Mouse (Mus musculus) spleen, postnatal 4 days (tissue): ENCODE results near the gene Tbc1d22a.

Source experiments
- DNase-seq, 2 experiments: peaks; one replicate each; pipeline ENCODE4 v3.0.0; 2022; ENCODE audit warnings: low spot score in 2 of 2

The Tbc1d22a gene

DNA sequence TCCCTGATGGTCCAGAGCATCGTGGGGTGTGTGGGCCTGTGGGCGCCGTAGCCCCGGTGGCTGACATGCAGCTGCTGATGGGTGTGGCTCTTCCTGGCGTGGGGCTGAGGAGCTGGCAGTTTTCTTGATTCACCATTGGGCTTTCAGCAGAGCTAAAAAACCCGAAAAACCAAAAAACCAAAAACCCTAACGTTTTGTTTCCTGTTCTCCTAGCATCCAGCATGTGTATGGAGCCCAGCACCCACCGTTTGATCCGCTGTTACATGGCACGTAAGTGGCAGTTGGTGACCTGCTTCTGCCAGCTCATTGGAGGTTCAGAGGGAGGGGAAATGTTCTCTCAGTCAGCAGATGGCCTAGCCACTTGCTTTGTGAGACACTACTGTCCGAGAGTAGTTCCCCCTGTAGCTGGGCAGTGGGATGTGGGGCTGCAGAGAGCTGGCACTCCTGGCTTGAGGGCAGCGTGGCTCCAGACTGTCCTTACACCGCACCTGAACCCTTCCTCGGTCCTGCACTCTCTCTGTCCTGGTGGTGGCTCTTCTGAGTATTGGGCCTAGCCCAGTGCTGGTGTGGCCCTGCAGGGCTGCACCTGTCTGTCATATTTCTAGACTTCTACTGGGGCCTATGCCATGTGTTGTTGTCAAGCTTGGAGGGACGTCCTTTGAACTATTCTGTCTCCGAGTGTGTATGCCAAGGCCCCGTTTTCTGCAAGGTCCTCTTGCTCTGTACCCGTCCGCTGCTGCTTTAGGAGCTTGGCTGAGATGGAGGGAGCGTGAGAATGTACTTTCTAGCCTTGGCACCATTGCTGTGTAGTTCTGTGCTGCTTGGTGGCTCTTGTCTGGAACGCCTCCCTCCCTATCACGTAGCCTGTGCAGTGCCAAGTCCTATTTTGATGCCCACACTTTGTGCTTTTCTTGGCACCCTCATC lies 20.5 kb downstream of the Tbc1d22a start:
- DNase-seq, result no peak

DNA sequence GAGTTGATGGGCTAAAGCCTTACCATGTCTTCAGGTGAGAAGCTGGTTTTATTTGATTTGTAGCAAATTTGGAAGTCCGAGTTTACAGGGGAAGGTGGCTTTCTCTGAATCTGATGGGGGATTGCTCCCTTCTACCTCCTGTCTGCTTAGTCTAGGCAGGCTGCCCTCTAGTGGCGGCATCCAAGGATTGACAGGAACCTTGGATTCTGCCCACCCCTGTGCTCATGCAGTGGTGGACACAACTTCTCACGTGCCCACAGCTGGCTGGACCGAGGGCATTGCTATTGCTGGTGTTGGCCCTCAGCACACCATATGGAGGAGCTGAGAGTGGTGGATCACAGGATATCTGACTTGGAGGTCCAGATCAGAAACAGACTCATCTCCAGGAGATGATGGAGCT lies 22.0 kb downstream of the Tbc1d22a start:
- peak; percentile 57 to 82 for DNase-seq

DNA sequence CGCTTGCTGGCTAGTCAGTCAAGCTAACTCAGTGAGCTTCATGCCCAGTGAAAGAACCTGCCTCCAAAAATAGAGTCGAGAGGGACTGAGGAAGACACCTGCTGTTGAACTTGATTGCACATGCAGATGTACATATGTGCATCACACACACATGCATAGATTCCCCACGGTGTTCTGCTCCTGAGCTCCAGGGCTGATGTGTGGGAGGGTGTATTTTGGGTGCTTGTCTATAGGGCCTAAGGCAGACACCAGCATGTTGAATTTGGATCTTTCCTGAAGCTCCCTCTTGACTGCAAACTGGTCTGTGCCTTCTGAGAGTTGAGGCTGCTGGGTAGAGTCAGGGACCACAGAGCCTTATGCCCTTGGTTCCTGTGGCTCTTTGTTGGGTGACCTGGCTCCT lies 23.8 kb downstream of the Tbc1d22a start:
- DNase-seq, result no peak

DNA sequence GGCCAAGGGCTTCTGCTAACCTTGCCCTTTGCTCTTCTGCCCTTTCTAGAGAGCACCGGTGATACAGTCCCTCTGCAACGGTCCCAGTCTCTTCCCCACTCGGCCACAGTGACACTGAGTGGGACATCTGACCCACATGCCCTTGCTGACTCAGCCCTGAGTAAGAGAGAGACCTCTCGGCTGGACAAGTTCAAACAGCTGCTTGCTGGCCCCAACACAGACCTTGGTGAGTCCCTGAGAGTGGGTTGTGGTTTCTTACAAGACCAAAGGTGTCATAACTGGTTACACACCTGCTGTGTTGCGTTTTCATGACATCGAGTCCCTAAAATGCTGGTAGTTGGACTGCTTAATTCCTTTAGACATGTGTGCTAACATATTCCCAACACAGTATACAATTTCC lies 24.8 kb downstream of the Tbc1d22a start:
- no peak for DNase-seq

DNA sequence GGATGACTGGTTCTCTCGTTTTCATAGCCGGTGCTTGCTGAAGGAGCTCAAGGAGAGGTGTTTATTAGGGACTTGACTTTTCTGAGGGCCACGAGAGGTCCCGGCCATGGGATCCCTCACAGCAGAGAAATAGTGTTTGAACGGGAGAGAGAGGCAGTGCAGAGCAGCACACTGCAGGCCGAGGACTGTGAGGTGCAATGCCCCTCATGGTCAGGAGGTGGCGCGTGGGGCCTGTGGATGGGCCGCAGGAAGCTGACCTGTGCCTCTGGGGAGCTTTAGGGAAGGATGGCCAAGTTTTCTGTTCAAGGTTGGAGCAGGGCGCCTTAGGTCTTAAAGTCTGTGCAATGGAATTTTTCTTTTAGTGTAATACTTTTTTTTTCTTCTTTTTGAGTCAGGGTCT lies 25.5 kb downstream of the Tbc1d22a start:
- peak; percentile 56 to 83 for DNase-seq

DNA sequence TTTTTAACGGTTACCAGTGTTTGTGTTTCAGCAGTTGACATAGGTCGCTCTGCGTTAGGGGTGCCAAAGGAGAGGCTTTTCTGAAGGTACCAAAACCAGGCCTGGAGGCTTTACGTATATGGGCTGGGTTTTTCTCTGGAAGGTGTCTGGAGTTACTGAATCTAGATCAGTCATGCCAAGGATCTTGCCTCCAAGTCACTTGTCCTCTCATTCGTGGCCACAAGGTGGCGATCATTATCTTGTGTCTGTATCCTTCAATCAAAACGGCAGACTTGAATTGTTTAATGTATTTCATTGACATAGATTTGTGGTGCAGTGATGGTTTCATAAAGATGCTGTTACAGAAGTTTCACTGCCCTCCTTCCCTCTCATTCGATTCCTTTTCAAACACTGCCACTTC lies 29.4 kb downstream of the Tbc1d22a start:
- peak in 1 of 2 experiments; percentile 43 for DNase-seq

DNA sequence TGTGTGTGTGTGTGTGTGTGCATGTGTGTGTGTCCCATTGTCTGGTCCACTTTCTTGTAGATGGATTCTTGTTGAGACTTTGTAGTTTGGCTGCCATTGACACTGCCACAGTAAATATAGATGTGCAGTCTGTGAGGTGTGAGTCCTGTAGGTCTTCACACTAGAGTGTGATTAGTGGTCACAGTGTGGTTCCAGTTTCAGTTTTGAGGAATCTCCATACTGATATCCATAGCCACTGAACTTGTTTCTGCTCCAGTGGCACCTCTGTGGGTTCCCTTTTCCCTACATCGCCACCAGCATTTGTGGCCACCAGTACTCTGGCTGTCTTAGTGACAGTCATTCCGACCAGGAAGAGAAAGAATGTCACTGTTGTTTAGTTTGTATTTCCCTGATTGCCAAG lies 30.1 kb downstream of the Tbc1d22a start:
- DNase-seq, result no peak

DNA sequence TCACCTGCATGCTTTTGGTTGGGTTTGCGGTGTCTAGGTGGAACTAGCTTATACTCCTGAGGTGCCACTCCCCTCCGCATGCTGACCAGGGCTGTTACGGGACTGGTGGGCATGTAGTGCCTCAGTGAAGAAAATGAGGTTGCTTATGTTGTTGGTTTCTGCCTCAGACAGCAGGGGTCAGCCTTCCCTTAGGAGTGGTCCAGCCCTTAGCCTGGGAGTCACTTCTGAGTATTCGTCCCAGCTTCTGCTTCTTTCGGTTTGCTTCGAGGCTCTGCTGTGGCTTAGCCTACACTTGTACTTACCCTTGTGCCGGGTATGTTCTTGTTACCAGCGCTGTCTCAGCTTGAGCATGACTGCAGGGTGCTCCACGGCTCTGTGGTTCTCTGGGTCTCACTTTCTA lies 36.0 kb downstream of the Tbc1d22a start:
- no peak for DNase-seq

DNA sequence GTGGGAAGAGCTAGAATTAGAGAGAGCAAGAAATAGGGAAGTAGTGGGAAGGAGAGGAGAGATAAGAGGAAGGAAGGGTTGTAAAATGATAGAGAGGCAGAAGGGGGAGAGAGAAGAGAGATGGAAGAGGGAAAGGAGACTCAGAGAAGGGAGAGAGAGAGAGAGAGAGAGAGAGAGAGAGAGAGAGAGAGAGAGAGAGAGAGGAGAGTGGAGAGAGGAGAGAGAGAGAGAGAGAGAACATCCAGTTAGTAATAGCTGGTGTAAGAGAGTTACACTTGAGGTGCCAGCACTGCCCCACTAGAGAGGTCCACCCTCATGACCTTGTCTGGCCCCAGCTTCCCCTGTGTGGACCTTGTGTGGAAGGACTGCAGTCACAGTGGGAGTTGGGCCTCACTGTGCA lies 37.9 kb downstream of the Tbc1d22a start:
- DNase-seq, result no peak

DNA sequence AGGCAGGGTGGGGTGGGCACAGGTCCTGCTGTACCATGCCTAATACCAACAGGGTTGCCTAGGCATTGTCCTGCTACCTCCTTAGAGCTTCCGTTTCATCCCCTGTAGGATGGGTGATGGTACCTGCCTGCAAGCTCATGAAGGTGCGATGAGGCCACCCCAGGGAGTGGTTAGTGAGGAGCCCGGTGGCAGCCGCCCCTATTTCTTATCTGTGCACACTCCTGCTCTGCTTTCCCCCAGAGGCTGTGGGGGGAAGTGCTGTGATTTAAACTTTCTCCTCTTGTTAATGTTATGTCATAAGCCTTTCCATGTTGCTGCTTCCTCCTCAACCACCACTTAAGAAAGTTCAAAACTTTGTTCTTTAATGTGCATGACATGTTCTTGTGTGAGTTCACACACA lies 38.4 kb downstream of the Tbc1d22a start:
- no peak for DNase-seq

DNA sequence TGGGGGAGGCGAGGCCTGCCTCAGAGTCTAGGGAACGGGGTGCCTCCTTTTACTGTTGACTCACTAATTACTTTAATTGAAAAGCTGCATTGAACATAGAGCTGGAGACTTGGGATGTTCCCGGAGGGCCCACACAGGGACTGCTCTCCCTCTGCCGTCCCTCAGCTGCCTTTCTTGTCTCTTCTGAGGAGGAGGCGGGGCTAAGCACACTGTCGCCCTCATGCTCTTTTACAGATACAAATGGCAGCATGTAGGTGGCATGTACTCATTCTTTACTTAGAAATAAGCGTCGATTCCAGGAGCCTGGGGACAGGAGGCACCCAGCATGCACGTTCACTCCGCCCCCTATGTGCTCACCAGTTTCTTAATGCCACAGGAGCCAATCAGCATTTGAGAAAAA lies 39.2 kb downstream of the Tbc1d22a start:
- DNase-seq, result no peak

DNA sequence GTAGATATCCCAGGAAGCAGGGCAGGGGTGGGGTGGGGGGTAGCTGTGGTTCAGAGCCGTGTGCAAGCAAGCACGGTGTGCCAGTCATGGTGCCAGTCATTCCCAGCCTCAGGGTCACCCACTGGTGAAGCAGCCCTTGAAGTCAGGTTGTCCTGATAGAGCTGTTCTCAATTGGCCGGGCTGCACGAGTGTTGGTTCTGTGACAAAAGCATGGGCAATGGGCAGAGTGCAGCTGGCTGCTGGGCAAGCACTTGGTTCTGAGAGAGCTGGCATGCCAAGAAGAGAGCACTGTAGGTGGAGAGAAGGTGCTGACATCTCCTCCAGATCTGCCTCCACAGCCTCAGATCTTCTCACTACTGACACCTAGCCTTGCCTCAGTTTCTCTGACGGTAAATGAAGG lies 41.9 kb downstream of the Tbc1d22a start:
- DNase-seq, result no peak

DNA sequence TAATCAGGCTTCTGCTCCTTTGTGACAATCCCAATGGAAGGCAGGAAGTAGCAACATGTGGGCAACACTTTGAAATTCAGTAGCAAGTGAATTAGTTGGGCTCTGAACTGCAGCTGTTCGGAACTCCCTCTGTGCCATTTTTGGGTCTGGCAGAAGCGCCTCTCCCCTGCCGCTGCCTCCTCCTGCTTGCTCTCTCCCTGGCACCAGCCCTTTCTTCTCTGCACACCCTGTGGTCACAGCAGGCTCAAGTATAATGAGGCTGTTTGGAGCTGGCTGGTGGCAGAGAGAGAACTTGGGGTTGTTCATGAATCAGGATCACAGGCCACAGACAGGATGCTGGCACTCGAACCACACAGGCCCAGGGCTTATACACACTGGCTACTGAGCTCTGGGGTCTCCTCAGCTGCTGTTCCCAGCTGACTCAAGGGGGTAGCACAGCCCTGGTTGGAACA lies 42.5 kb downstream of the Tbc1d22a start:
- DNase-seq, result no peak

DNA sequence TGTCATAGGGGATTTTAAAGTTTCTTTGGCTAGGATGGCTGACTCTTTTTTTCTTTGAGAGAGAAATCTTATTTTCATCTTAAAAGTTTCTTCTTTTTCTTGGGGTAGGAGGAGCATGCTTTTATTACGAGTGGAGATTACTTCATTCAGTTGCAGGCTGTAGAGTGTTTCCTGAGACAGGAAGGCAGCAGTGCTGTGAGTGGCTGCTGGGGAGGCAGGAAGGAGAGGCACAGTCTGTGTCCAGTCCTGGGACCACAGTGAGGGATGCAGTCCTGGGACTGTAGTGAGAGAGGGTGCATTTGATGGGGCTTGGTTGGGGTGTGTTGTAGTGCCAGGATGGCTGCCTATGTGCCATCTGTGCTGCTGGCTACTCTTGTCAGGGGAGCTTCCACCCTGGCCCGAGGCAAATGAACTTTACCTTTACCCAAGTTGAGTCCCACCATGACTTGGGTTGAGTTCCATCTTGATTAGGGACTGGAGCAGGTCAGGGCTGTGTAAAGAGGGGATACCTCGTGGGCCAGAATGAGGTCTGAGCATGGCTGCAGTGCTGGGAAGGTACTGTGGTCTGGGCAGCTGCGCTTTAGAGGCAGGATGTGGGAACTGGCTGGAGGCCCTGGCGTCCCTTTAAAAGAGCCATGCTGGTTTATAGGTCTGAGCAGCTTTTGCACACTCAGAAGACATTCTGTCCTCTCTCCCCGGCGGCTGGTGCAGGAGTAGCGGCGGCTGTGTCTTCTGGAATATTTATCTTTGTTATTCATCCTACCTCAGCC lies 43.8 kb downstream of the Tbc1d22a start:
- DNase-seq, result no peak

DNA sequence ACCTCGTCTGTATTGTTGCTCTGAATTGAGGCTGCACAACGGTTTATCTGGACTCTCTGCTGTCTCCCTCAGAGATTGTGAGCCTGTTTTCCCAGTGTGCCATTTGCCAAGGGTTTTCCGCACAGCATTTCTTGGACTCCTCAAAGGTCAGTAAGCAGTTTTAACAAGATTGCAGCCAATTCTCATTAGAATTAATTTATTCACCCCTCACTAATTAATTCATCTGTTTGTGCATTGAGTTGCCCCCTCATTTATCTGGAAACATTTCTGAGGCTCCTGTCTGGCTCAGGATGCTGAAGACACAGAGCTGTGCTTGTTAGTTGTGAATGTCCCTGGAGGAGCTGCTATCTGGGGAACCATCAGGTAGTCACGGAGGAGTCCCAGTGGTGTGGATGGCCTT lies 45.0 kb downstream of the Tbc1d22a start:
- DNase-seq, result no peak

DNA sequence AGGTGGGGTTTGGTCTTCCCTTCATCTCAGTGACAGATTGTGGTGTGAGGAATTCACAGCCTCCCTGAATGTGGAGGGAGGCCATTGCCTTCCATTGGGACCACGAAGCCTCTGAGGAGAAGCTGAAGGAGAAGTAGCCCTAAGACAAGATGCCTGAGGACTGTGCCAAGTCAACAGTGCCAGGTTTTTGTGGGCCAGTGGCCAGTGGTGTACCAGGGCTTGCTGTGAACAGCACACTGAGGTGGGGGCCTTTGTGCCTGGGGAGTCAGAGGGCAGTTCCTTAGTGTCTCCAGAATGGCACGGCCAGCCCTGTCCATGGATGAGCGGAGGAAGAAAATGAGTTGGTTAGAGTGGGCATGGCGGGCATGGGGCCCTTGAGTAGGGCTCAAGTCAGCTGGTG lies 45.9 kb downstream of the Tbc1d22a start:
- no peak for DNase-seq

DNA sequence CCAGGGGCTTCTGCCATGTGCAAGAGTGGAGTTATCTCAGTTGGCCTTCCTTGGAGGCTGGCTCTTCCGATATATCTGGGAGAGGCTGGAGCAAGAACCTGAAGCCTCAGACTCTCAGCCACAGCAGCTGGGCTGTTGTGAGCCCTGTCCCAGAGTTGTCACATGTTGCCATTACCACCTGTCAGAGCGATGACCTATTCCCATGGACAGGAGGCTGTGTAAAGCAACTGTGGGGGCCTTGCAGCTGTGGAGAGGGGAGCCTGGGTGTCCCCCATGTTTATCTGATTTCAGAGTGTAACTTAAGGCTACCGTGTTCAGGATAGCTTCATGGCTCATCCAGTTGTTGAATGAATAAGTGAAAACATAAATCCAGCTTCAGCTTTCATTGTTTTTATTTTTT lies 50.1 kb downstream of the Tbc1d22a start:
- DNase-seq, result no peak

DNA sequence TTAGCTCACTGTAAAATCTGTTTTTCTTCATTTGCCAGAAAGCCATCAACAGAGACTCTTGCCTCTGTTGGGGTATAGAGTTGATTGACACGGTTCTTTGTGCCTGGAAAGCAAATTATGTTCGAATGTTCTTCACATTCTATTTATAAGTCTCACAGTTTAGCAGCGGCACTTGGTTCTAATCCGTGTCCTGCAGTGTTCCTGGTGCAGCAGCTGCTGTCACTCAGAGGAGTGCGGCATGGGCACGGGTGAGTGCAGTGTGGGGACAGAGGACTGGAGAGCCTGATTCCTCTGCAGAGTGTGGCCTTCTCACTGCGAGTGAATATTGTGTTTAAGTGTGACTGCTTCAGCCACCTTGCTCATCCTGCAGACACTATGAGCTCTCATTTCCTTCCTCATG lies 50.5 kb downstream of the Tbc1d22a start:
- DNase-seq, result no peak

DNA sequence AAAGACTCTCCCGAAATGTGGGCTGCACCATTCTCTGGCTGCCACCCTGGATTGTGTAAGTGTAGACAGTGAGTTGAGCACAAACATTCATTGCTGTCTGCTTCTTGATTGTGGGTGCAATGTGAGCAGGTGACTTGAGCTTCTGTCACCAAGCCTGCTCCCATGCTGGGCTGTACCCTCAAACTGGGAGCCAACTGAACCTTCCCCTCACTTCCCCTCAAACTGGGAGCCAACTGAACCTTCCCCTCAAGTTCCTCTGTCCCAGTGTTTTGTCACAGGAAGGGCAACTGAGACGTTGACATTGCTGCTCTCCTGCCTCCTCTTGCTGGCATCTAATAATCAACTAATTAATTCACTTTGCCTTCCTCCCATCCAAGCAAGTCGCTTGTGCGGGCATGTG lies 52.7 kb downstream of the Tbc1d22a start:
- DNase-seq, result no peak

DNA sequence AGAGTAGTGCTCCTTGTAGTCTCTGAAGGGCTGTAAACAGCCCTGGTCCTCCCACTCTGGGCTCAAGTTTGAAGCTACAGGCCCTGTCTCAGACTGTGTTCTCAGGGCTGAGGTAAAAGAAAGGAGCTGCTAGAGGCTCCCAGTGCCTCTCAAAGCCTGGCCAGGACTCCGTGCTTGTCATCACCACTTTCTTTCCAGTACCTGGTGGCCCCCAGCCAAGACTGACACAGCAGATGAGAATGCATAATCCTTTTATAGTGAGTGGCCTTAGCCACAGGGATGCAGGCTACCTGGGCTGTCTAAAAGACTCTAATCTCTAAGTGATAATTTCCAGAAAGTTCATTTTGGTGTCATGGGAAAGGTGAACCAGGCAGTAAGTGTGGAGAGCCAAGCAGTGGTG lies 54.3 kb downstream of the Tbc1d22a start:
- DNase-seq, result no peak

DNA sequence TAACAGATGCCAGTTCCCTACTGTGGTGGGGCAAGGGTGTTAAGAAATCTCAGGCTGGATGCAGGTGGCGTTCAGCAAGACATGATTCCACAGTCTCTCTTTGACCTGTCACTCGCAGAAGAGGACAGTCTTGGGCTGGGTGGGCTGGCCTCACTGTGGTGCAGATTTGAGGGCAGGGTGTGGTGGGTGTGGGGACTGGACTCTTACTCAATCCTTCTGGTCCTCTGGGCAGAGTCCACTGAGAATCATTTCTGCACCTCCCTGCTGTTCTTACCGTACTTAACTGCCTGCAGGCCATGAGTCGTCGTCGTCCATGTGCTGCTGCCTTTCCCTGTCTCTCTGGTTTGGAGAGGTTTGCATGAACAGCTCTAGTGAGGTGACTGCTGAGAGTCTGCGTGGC lies 61.5 kb downstream of the Tbc1d22a start:
- DNase-seq, result no peak

DNA sequence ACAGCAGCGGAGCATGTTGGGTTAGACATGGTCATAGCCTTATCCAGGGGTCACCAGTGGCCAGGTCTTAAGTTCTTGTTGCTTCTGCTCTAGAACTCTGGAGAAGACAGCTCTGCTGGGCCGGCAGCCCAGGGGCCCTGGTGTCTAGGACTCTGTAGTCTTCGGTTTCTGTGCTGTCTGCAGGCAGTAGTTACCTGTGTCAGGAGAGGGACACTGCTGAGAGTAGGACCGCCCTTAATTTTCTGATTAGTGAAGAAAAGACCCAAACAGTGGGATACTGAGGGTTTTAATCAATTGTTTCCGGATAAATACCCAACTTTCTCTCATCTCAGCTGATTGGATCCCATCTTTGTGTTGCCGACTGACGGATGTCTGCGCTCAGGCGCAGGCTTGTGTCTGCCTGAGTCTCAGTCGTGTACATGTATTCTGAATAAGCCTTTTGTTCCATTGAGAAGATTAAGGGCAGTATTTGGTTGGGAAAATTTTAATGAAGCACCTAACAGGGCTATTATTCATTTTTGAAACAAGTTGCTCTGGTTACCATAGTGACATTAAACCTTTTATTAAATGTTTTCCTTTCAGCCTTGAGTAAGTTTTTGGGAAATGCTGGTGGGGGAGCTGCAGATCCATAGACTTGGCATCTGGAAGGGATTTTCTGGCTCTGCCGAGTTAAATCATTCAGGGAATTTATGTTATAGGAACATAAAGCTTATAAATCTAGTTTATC lies 62.4 kb downstream of the Tbc1d22a start:
- DNase-seq, result no peak
